Mouse (Mus musculus): ENCODE data around the gene Hspb6. TPM values are rescaled to one million over a fixed set of nuclear protein-coding genes. Genes with fewer than 3 reads are reported as not detected.

The Hspb6 gene
- polyA plus RNA-seq (2012; rRNA removed), result 8.4 and 8.7 TPM in 2 replicates

DNA sequence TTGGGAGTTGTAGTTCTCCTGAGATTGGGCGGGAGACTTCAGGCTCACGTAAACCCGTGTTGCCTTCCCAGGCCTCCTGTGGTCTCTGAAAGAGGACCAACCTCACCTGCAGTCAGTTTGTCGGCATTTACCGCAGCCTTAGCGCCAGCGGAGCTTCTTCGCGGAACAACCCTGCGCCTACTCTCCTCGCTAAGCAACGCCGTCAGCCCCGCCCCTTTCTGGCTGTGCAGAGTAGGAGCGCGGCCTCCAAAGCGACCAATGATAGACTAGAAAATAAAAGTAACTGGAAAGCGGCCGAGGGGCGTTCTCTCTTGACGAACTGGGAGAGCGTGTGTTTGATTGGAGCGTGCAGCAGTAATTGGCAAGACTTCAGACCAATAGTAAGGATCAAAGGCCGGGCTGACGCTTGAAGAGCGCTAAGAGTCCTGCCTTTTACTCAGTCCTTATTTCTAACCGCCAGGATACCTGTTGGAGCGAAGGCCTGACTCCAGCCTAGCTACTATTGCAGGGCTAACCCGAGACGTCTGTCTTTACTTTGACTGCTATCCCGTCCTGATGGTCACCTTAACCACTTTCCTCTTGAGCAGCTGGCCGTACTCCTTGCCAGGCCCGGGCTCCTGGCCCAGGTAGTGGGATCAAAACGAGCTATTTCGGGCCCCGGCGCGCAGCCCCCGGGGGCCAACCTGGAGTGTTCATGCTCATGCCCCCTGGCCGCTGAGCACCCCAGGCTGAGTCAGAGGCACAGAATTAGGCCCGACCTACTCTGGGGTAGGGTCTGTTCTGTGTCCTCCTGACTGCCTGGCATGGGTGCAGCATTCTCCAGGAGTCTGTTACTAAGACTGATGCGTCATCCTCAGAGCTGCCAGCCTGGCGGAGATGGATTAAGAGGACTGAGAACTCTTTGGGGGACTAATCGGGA lies at the start of gene Hspb6, which contains the start of gene Proser3:
TSS of gene Hspb6 (plus strand) at position 77 of the 919 bp plus-strand sequence.
TSS of gene Proser3 (minus strand) at position 198 of the 919 bp plus-strand sequence.
- DNase-seq (ENCODE audit: low read depth), result peak; percentile 100
- TF ChIP-seq CTCF (IDR thresholded peaks at IDR 0.05; ENCODE audit: borderline replicate concordance, extremely low read depth, insufficient read depth, insufficient read length) (no peak), POLR2A (IDR thresholded peaks at IDR 0.05; ENCODE audit: borderline replicate concordance, extremely low read depth, insufficient read depth, insufficient read length, poor library complexity, severe bottlenecking) (peak; percentile 23; the same call in 1 of the 2 replicates)

DNA sequence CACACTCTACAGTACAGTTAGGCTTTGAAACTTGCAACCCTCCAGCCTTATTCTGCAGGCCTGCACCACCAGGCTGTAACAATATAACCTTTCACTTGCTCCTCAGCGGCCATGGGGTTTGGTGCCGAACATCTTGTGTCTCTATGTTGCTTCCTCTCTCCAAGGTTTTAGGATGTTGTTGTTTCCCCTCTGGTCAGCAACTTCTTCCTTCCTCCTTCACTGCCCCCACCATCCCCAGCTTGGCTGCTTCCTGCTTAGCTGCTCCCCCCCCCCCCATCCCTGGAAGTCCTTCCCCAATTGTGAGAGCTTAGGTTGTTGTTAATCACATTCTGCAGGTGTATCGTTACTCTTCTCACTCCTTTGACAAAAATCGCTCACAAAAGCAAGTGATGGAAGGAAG lies 43.9 kb upstream of the Hspb6 start:
- no peak for DNase-seq (ENCODE audit: low read depth)
- TF ChIP-seq CTCF (IDR thresholded peaks at IDR 0.05; ENCODE audit: borderline replicate concordance, extremely low read depth, insufficient read depth, insufficient read length), result no peak

DNA sequence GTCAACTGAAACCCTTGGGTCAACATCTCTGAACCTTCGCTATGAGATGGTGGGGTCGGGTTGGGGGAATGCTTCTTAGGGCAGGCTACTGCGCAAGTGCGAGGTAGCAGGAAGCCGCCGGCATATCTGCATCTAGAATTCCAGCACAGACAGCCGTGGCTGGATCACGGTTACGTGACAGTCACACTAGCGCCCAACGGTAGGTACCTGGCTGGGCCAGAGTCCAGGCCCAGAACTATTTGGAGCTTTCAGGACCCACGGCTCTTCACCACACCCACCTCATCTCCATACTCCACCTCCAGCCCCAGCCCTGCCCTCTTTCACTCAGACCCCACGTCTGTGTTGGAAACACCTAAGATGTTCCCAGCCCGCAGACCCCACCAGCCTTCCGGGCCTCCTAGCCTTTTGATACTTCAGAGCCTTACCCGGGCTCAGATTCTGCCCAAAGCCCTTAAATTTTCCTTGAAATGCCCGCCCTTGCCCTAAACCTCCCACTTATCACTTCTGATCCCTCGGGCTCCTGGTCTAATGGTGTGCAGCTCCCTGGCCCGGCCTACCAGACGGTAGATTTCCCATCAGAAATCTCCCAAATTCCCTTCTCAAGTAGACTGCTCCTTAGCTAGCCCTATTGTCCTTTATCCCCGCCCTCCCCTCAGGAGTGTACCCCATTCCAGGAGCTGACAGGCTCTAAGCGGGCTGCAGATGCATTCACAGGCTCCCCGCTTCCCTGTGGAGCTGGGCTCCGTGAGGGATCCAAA lies 36.8 kb upstream of the Hspb6 start:
- no peak for DNase-seq (ENCODE audit: low read depth)
- no peak for TF ChIP-seq CTCF (IDR thresholded peaks at IDR 0.05; ENCODE audit: borderline replicate concordance, extremely low read depth, insufficient read depth, insufficient read length)
- no peak for TF ChIP-seq POLR2A (IDR thresholded peaks at IDR 0.05; ENCODE audit: borderline replicate concordance, extremely low read depth, insufficient read depth, insufficient read length, poor library complexity, severe bottlenecking)

DNA sequence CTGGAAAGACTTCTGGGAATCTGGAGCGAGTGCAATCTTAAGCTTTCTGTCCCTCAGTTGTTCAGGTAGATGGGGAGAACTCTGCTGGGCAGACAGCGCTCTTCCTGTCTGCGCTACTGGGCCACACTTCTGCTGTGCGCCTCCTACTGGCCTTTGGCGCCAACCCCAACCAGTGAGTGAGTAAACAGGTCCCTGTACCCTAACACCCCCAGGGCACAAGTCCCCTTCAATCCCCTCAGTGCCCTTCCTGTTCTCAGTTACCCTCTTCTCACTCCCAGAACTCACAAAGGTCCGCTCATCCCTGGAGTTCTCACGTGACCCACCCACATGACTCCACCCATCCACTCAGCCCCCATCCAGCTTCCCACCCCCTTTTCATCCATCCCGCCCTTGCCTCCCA lies 33.7 kb upstream of the Hspb6 start:
- TF ChIP-seq CTCF (IDR thresholded peaks at IDR 0.05; ENCODE audit: borderline replicate concordance, extremely low read depth, insufficient read depth, insufficient read length) (peak; percentile 29; the same call in 1 of the 2 replicates), POLR2A (IDR thresholded peaks at IDR 0.05; ENCODE audit: borderline replicate concordance, extremely low read depth, insufficient read depth, insufficient read length, poor library complexity, severe bottlenecking) (no peak)
- DNase-seq (ENCODE audit: low read depth), result no peak

DNA sequence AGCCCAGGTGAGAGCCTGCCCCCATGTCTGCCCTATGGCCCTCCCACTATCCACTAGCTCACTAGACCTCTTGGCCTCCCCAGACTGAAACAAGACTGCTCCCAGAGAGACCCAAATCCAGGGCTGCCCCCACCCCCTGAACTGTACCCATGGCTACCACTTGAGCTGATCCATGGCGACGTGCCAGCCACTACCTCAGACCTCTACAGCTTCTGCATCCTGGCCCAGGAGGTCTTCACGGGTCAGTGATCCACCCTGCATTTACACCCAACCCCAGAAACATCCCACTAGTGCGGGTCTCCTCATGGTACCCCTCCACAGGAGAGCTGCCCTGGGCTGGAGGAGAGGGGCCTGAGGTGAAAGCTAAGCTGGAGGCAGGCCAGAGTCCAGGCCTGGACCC lies 31.6 kb upstream of the Hspb6 start:
- DNase-seq (ENCODE audit: low read depth), result peak; percentile 29
- TF ChIP-seq POLR2A (IDR thresholded peaks at IDR 0.05; ENCODE audit: borderline replicate concordance, extremely low read depth, insufficient read depth, insufficient read length, poor library complexity, severe bottlenecking) (no peak), CTCF (IDR thresholded peaks at IDR 0.05; ENCODE audit: borderline replicate concordance, extremely low read depth, insufficient read depth, insufficient read length) (no peak)

DNA sequence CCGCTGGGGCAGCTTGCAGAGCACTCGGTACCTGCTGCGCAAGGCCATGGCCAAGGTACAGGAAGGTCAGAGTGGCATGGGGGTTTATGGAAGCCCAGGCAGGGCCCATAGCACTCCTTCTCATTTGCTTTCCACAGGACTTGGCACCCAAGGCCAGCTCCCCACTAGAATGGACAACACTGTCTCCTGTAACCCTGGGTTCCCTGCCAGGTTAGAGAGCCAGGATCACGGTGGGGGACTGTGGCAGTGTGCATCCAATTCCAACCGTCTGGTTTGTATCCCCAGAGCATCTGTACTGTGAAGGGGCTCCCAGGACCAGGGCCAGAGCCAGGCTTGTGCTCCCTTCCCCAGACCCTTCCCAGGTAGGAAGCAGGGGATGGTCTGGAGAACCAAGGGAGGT lies 31.1 kb upstream of the Hspb6 start:
- TF ChIP-seq POLR2A (IDR thresholded peaks at IDR 0.05; ENCODE audit: borderline replicate concordance, extremely low read depth, insufficient read depth, insufficient read length, poor library complexity, severe bottlenecking) (no peak), CTCF (IDR thresholded peaks at IDR 0.05; ENCODE audit: borderline replicate concordance, extremely low read depth, insufficient read depth, insufficient read length) (no peak)
- no peak for DNase-seq (ENCODE audit: low read depth)

DNA sequence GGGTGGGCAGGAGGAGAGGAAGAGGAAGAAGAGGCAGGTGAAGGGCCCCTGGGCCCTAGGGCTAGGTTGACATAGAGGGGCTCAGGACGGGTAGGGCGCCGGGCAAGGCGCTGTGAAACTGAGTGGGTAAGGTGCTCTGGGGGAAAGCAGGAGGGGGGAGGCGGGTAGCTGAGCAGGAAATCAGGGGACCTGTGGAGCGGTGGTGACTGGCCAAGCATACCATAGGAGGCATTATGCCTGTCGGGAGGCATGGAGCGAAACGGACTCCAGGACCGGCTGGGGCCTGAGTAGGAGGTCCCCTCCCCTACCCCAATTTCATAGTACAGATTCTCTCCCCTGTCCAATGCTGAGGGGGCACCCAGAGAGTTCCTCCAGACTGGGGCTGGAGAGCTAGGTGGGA lies 29.1 kb upstream of the Hspb6 start:
- DNase-seq (ENCODE audit: low read depth), result no peak
- no peak for TF ChIP-seq POLR2A (IDR thresholded peaks at IDR 0.05; ENCODE audit: borderline replicate concordance, extremely low read depth, insufficient read depth, insufficient read length, poor library complexity, severe bottlenecking)
- no peak for TF ChIP-seq CTCF (IDR thresholded peaks at IDR 0.05; ENCODE audit: borderline replicate concordance, extremely low read depth, insufficient read depth, insufficient read length)

DNA sequence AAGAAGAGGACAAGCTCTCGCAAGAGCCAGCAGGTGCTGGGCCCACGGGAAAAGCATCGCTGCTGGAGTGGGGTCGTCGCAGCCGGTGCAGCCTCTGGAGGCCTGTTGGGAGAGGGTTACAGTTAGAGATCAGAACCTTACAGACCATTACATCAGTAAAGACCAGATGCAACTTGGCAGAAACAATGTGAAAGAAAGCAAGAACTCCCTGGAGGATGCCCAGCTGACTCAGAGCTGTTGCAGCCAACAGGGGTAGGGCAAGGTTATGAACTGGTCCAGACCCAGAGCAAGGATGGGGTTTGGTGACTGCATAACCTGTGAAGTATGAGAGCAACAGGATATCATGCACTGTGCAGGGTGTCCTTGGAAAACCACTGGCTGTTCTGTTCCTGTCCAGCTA lies 27.5 kb upstream of the Hspb6 start:
- no peak for DNase-seq (ENCODE audit: low read depth)
- TF ChIP-seq POLR2A (IDR thresholded peaks at IDR 0.05; ENCODE audit: borderline replicate concordance, extremely low read depth, insufficient read depth, insufficient read length, poor library complexity, severe bottlenecking) (no peak), CTCF (IDR thresholded peaks at IDR 0.05; ENCODE audit: borderline replicate concordance, extremely low read depth, insufficient read depth, insufficient read length) (no peak)

DNA sequence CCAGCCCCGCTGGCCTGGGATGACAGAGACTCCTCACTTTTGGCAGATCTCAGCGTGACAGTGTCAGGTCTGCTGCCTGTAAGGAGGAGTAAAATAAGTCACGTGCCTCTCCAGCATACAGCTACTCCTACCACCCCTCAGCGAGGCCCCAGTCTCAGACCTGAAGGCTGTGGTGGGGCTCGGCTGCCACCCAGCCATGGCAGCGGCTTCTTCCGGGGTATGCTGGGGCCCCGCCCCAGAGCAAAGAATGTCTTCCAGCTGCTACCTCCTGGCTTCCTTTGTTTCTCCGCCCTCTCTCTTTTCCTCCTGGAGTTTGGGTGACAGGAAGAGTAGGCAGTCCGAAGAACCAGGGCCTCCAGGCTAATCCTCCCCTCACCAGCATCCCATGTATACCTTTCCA lies 26.0 kb upstream of the Hspb6 start:
- DNase-seq (ENCODE audit: low read depth), result no peak

DNA sequence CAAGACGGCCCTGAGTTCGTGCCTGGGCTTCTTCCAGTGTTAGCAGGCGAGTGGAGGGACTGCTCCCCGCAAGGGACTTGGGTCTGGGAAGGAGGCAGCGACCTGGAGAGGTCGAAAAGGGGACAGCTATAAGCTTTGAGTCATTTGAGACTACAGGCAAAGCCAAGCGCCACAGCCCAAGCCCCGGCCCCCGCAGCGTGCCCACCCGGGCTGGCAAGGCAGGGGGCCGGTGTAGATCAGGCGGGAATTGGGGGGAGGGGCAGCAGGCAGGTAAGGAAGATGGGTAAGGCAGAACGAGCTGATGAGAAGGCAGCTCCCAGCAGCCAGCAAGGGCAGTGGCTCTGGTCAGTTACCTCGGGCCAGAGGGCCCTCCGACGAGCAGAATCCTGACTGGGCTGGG lies 25.6 kb upstream of the Hspb6 start:
- TF ChIP-seq POLR2A (IDR thresholded peaks at IDR 0.05; ENCODE audit: borderline replicate concordance, extremely low read depth, insufficient read depth, insufficient read length, poor library complexity, severe bottlenecking) (no peak), CTCF (IDR thresholded peaks at IDR 0.05; ENCODE audit: borderline replicate concordance, extremely low read depth, insufficient read depth, insufficient read length) (no peak)
- DNase-seq (ENCODE audit: low read depth), result no peak

More for the DNA sequence above, 26.0 kb upstream of the Hspb6 start:
- TF ChIP-seq CTCF (IDR thresholded peaks at IDR 0.05; ENCODE audit: borderline replicate concordance, extremely low read depth, insufficient read depth, insufficient read length), result no peak
- TF ChIP-seq POLR2A (IDR thresholded peaks at IDR 0.05; ENCODE audit: borderline replicate concordance, extremely low read depth, insufficient read depth, insufficient read length, poor library complexity, severe bottlenecking), result no peak

DNA sequence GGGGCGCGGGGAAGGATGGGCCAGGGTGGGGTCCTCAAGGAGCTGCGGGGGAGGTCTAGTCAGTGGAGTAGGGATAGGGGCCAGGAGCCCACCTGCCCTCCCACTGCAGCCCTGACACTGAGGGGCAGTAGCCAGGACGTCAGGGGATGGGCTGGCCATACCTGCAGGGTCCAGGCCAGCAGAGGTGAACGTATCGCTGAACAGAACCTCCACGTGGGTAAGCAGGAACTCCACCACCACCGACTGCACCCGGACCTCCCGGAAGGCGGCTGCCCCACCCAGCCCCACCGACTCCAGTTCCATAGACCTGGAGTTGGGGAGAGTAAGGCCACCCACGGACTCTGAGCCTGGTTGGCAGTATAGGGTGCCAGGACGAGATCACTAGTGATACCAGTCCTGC lies 25.0 kb upstream of the Hspb6 start:
- no peak for DNase-seq (ENCODE audit: low read depth)
- TF ChIP-seq CTCF (IDR thresholded peaks at IDR 0.05; ENCODE audit: borderline replicate concordance, extremely low read depth, insufficient read depth, insufficient read length) (no peak), POLR2A (IDR thresholded peaks at IDR 0.05; ENCODE audit: borderline replicate concordance, extremely low read depth, insufficient read depth, insufficient read length, poor library complexity, severe bottlenecking) (no peak)

Data from brain, embryonic 14.5 days (tissue).